Mouse (Mus musculus): ENCODE data around the gene Psat1.

GRCm38 (mm10) chr19:15879271-15879670 is 67.9 kb downstream of the Psat1 start:
- TF ChIP-seq GATA1 (IDR thresholded peaks at IDR 0.05; ENCODE audit: borderline replicate concordance, low read length) (no peak), FLI1 (IDR thresholded peaks at IDR 0.05; ENCODE audit: low read length) (no peak)

All from megakaryocyte, embryonic 14.5 days (primary cell).